Mouse (Mus musculus): ENCODE data around the gene Olfr517.

- no peak for TF ChIP-seq HCFC1 (IDR thresholded peaks at IDR 0.05; ENCODE audit: borderline replicate concordance, insufficient read depth, low read length)
- no peak for TF ChIP-seq ZC3H11A (IDR thresholded peaks at IDR 0.05; ENCODE audit: borderline replicate concordance, low read depth, low read length)
- TF ChIP-seq ZNF384 (IDR thresholded peaks at IDR 0.05; ENCODE audit: low read depth, low read length) = no peak
- TF ChIP-seq CHD2 (IDR thresholded peaks at IDR 0.05; ENCODE audit: low read depth, low read length) = no peak
- TF ChIP-seq MAFK (IDR thresholded peaks at IDR 0.05; ENCODE audit: insufficient read depth, low read depth, low read length) = no peak
Observed at GRCm38 (mm10) chr7:108850429-108850828, 21.8 kb downstream of the Olfr517 start, which contains the start of gene Olfr516.
